Mouse (Mus musculus): ENCODE results near the gene Pltp.
"Not testable (repeated sequence)": the region's sequence is repeated elsewhere in the genome, so short reads cannot be mapped to it uniquely, and the experiment has no call there.

Pltp gene

GRCm38 (mm10) chr2:164879228-164879567 is 21.7 kb upstream of the Pltp start, which contains the start of gene Pcif1:
Gene Pcif1, plus strand, starts transcription at chr2:164879304.
- peak; percentile 95 to 96 for DNase-seq (ENCODE audit: low spot score in 2 of 2)

GRCm38 (mm10) chr2:164878509-164879227 is 21.2 kb upstream of the Pltp start:
- peak; percentile 59 to 72 for DNase-seq (ENCODE audit: low spot score in 2 of 2)

GRCm38 (mm10) chr2:164877376-164878215 is 20.1 kb upstream of the Pltp start:
- DNase-seq (ENCODE audit: low spot score in 2 of 2), result not testable (repeated sequence)

GRCm38 (mm10) chr2:164875648-164876047 is 18.1 kb upstream of the Pltp start:
- not testable (repeated sequence) for DNase-seq (ENCODE audit: low spot score in 2 of 2)

- no peak for DNase-seq (ENCODE audit: low spot score in 2 of 2)
Measured at GRCm38 (mm10) chr2:164874239-164874769, 16.8 kb upstream of the Pltp start.

- DNase-seq (ENCODE audit: low spot score in 2 of 2), result no peak
Measured at GRCm38 (mm10) chr2:164873621-164874020, 16.1 kb upstream of the Pltp start.

GRCm38 (mm10) chr2:164871602-164872303 is 14.2 kb upstream of the Pltp start:
- no peak for DNase-seq (ENCODE audit: low spot score in 2 of 2)

GRCm38 (mm10) chr2:164868491-164868890 is 11.0 kb upstream of the Pltp start:
- DNase-seq (ENCODE audit: low spot score in 2 of 2), result no peak

- no peak for DNase-seq (ENCODE audit: low spot score in 2 of 2)
Measured at GRCm38 (mm10) chr2:164867566-164867965, 10.1 kb upstream of the Pltp start.

GRCm38 (mm10) chr2:164866741-164867551 is 9.4 kb upstream of the Pltp start:
- no peak for DNase-seq (ENCODE audit: low spot score in 2 of 2)

- no peak for DNase-seq (ENCODE audit: low spot score in 2 of 2)
Measured at GRCm38 (mm10) chr2:164864593-164864992, 7.1 kb upstream of the Pltp start.

GRCm38 (mm10) chr2:164863411-164863810 is 5.9 kb upstream of the Pltp start:
- DNase-seq (ENCODE audit: low spot score in 2 of 2), result not testable (repeated sequence)

- peak; percentile 63 to 71 for DNase-seq (ENCODE audit: low spot score in 2 of 2)
Measured at GRCm38 (mm10) chr2:164862179-164862861, 4.8 kb upstream of the Pltp start.

GRCm38 (mm10) chr2:164861094-164861493 is 3.6 kb upstream of the Pltp start:
- no peak for DNase-seq (ENCODE audit: low spot score in 2 of 2)

GRCm38 (mm10) chr2:164859640-164860432 is 2.3 kb upstream of the Pltp start:
- DNase-seq (ENCODE audit: low spot score in 2 of 2), result no peak

GRCm38 (mm10) chr2:164859155-164859554 is 1.6 kb upstream of the Pltp start:
- DNase-seq (ENCODE audit: low spot score in 2 of 2), result no peak

GRCm38 (mm10) chr2:164857842-164858553 is 487 bp upstream of the Pltp start:
- DNase-seq (ENCODE audit: low spot score in 2 of 2), result no peak

GRCm38 (mm10) chr2:164856309-164857100 is 1.0 kb downstream of the Pltp start:
- no peak for DNase-seq (ENCODE audit: low spot score in 2 of 2)

Measured in right cerebral cortex, postnatal 10 days (tissue).